Mouse (Mus musculus): ENCODE measurements at regions not wholly inside any gene's neighbourhood (a gene's known extent, or its start where the extent isn't known, plus 50 kb on each side); places are given as distances from the start of the nearest gene placed in this dataset.

GRCm38 (mm10) chr10:61023431-61023830, 65.7 kb upstream of the Pcbd1 start:
- H3K4me1 ChIP-seq (ENCODE audit: control insufficient read depth in 1 of 2, insufficient read depth in 2 of 2) = no peaks in the 10 kb centered on the region
- H3K4me3 ChIP-seq (replicated peaks in 1 of 3; ENCODE audit: low read depth in 2 of 3, low read length in 2 of 3, poor library complexity in 1 of 3) = no peak overlapping the region
- H3K4me2 ChIP-seq (ENCODE audit: insufficient read depth, low read depth, poor library complexity, severe bottlenecking) = no peak overlapping the region
- H3K27ac ChIP-seq (ENCODE audit: insufficient read depth, low read depth) = no peak overlapping the region
- no peaks in the 10 kb centered on the region for H3K36me3 ChIP-seq (replicated peaks in 1 of 2; ENCODE audit: control insufficient read depth in 1 of 2, insufficient read depth in 1 of 2, low read length in 1 of 2)
- dilution Hi-C loops (cut with MboI; ENCODE audit: extremely low pct_ligation_motif_present, extremely low pct_unique_long_range_greater_than_20kb, low sequenced_read_pairs) = no loop called here
- no peak for DNase-seq (ENCODE audit: extremely low read depth)
- TF ChIP-seq MXI1 (IDR thresholded peaks at IDR 0.05; ENCODE audit: low read depth, low read length) (no peak), IRF4 (IDR thresholded peaks at IDR 0.05; ENCODE audit: low read depth, low read length) (no peak), USF1 (IDR thresholded peaks at IDR 0.05; ENCODE audit: low read depth, low read length) (no peak), ZKSCAN1 (IDR thresholded peaks at IDR 0.05; ENCODE audit: borderline replicate concordance, low read depth, low read length) (no peak), POLR2A (IDR thresholded peaks at IDR 0.05; ENCODE audit: low read depth, low read length) (no peak), SMC3 (IDR thresholded peaks at IDR 0.05; ENCODE audit: low read depth, low read length) (no peak), SIN3A (IDR thresholded peaks at IDR 0.05; ENCODE audit: low read length) (no peak), ETS1 (conservative IDR thresholded peaks at IDR 0.05; ENCODE audit: low read depth, low read length) (no peak), TBP (conservative IDR thresholded peaks at IDR 0.05; ENCODE audit: low read depth, low read length) (no peak), ZNF384 (IDR thresholded peaks at IDR 0.05; ENCODE audit: low read depth, low read length) (no peak), RAD21 (IDR thresholded peaks at IDR 0.05; ENCODE audit: low read depth, low read length) (no peak), EP300 (IDR thresholded peaks at IDR 0.05; ENCODE audit: low read length) (no peak), UBTF (IDR thresholded peaks at IDR 0.05; ENCODE audit: low read depth, low read length) (no peak), NELFE (IDR thresholded peaks at IDR 0.05; ENCODE audit: low read depth, low read length) (no peak), CHD1 (IDR thresholded peaks at IDR 0.05; ENCODE audit: low read depth, low read length) (no peak), CHD2 (IDR thresholded peaks at IDR 0.05; ENCODE audit: low read length) (no peak), MAZ (IDR thresholded peaks at IDR 0.05; ENCODE audit: low read depth, low read length) (no peak), HCFC1 (IDR thresholded peaks at IDR 0.05; ENCODE audit: low read depth, low read length) (no peak)
- H3K9ac ChIP-seq (ENCODE audit: insufficient read depth, low read depth) = no peak overlapping the region
- in situ Hi-C loops (cut with MboI; ENCODE audit: low pct_ligation_motif_present, low pct_unique_long_range_greater_than_20kb, low sequenced_read_pairs) = no loop called here
- peaks cover 83% of the 10 kb centered on the region for H3K27me3 ChIP-seq (replicated peaks)
- H3K79me2 ChIP-seq (replicated peaks; ENCODE audit: control insufficient read depth, extremely low read depth, insufficient read depth, poor library complexity, severe bottlenecking) = no peaks in the 10 kb centered on the region
- H3K9me3 ChIP-seq (replicated peaks; ENCODE audit: low read length) = no peaks in the 10 kb centered on the region

GRCm38 (mm10) chr10:61019566-61019965, 69.6 kb upstream of the Pcbd1 start:
- TF ChIP-seq USF1 (IDR thresholded peaks at IDR 0.05; ENCODE audit: low read depth, low read length) = no peak
- no peak for TF ChIP-seq ZMIZ1 (IDR thresholded peaks at IDR 0.05; ENCODE audit: low read depth, low read length)
- TF ChIP-seq CTCF (conservative IDR thresholded peaks at IDR 0.05 in 1 of 2, IDR thresholded peaks at IDR 0.05 in 1 of 2; ENCODE audit: low read depth in 2 of 2, low read length in 2 of 2) = peak in 1 of 2 experiments; percentile 63; a peak in 2 of 4 replicates
- TF ChIP-seq NRF1 (IDR thresholded peaks at IDR 0.05; ENCODE audit: low read depth, low read length) = no peak
- peak; percentile 41 for TF ChIP-seq RAD21 (IDR thresholded peaks at IDR 0.05; ENCODE audit: low read depth, low read length)
- no peak for TF ChIP-seq MYC (IDR thresholded peaks at IDR 0.05; ENCODE audit: low read depth, low read length)
- no peak for TF ChIP-seq POLR2AphosphoS2 (IDR thresholded peaks at IDR 0.05; ENCODE audit: low read depth, low read length)
- no peak for TF ChIP-seq NELFE (IDR thresholded peaks at IDR 0.05; ENCODE audit: low read depth, low read length)
- no peak for TF ChIP-seq UBTF (IDR thresholded peaks at IDR 0.05; ENCODE audit: low read depth, low read length)
- no peak for TF ChIP-seq CHD2 (IDR thresholded peaks at IDR 0.05; ENCODE audit: low read length)
- TF ChIP-seq ELF1 (IDR thresholded peaks at IDR 0.05; ENCODE audit: low read depth, low read length) = no peak
- no peak for TF ChIP-seq ZC3H11A (IDR thresholded peaks at IDR 0.05; ENCODE audit: low read depth, low read length)
- no peak for TF ChIP-seq ZKSCAN1 (IDR thresholded peaks at IDR 0.05; ENCODE audit: borderline replicate concordance, low read depth, low read length)
- peak; percentile 52 for TF ChIP-seq SMC3 (IDR thresholded peaks at IDR 0.05; ENCODE audit: low read depth, low read length)
- no peak for TF ChIP-seq MEF2A (IDR thresholded peaks at IDR 0.05; ENCODE audit: borderline replicate concordance, low read depth, low read length)

More at GRCm38 (mm10) chr10:61019566-61019965, 69.6 kb upstream of the Pcbd1 start:
- Histone ChIP-seq H3K27ac (ENCODE audit: insufficient read depth, low read depth) (no peak overlapping the region), H3K4me1 (ENCODE audit: control insufficient read depth in 1 of 2, insufficient read depth in 2 of 2) (peaks cover 4 to 8% of the 10 kb centered on the region in 2 experiments), H3K9ac (ENCODE audit: insufficient read depth, low read depth) (no peak overlapping the region), H3K9me3 (replicated peaks; ENCODE audit: low read length) (no peaks in the 10 kb centered on the region), H3K27me3 (replicated peaks) (peaks cover 82% of the 10 kb centered on the region), H3K79me2 (replicated peaks; ENCODE audit: control insufficient read depth, extremely low read depth, insufficient read depth, poor library complexity, severe bottlenecking) (no peaks in the 10 kb centered on the region), H3K36me3 (replicated peaks in 1 of 2; ENCODE audit: control insufficient read depth in 1 of 2, insufficient read depth in 1 of 2, low read length in 1 of 2) (no peaks in the 10 kb centered on the region), H3K4me2 (ENCODE audit: insufficient read depth, low read depth, poor library complexity, severe bottlenecking) (no peak overlapping the region), H3K4me3 (replicated peaks in 1 of 3; ENCODE audit: low read depth in 2 of 3, low read length in 2 of 3, poor library complexity in 1 of 3) (no peak overlapping the region)
- in situ Hi-C loops (cut with MboI; ENCODE audit: low pct_ligation_motif_present, low pct_unique_long_range_greater_than_20kb, low sequenced_read_pairs) = no loop called here
- DNase-seq (ENCODE audit: extremely low read depth) = no peak
- dilution Hi-C loops (cut with MboI; ENCODE audit: extremely low pct_ligation_motif_present, extremely low pct_unique_long_range_greater_than_20kb, low sequenced_read_pairs) = no loop called here

Data from CH12.LX (cell line).